Mouse (Mus musculus) neural tube, postnatal 0 days (tissue): ENCODE results near the gene B4galnt4. TPM values are rescaled to one million over a fixed set of nuclear protein-coding genes. Genes with fewer than 3 reads are reported as not detected.

ENCODE experiments used
- polyA plus RNA-seq: library from polyadenylated mRNA; unstranded; fragments of >200 nt; fragmentation: Nextera tagmentation; extraction: Ambion mirVana; gene quantifications from 2 replicates; pipeline ENCODE4 v1.2.1, GENCODE M21; 2015

Gene B4galnt4
- 38.2 and 39.6 TPM in 2 replicates for polyA plus RNA-seq

DNA sequence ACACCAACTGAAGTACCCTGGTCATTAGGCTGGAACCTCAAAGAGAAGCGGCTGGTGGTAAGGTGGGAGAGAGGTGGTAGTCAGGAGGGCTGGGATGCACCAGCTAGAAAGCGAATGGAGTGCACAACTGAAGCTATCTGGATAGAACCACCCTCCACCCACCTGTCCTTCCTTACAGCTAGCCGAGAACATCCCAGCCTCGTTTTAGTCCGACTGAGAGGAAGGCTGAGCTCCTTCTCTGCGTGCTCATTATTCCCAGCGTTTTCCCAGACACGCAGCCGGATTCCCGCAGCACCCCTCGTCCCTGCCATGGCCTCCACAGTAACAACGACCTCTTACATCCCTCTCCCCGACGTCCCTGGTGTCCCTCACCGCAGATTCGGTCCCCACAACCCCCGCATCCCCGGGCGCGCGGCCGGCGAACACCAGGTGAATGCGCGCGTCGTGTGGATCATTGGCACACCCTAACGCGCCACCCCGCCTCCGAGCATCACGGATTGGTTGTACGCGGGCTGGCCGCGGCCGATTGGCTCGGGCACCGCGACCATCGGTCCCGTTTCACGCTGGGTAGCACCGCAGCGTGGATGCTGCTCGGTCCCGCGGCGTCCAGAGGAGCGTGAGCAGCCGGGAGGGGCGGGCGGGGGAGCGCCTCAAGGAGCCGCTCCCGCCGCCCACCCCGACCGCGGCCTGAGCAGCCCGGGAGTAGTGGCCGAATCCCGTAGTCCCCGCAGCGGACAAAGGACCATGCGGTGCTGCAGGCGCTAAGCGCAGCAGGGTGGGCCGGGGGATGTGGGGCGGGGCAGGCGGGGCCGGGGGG is at the start of gene B4galnt4:
TSS of gene B4galnt4 (plus strand) at position 679 of the 817 bp plus-strand sequence.

DNA sequence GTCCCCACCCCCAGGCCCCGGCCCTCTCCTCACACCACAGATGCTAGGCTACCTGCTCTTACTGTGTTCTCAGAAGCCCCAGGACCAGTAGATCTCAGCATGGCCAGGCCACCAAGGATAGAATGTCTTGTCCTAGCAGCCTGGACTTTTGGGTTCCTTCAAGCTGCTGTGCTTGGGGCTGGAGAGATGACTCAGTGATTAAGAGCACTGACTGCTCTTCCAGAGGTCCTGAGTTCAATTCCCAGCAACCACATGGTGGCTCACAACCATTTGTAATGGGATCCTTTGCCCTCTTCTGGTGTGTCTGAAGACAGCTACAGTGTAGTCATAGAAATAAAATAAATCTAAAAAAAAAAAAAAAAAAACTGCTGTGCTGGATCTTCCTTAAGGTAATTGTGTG is 43.1 kb upstream of the B4galnt4 start, which contains the start of gene Ifitm6:
TSS of gene Ifitm6 (minus strand) at position 101 of the 400 bp plus-strand sequence.

DNA sequence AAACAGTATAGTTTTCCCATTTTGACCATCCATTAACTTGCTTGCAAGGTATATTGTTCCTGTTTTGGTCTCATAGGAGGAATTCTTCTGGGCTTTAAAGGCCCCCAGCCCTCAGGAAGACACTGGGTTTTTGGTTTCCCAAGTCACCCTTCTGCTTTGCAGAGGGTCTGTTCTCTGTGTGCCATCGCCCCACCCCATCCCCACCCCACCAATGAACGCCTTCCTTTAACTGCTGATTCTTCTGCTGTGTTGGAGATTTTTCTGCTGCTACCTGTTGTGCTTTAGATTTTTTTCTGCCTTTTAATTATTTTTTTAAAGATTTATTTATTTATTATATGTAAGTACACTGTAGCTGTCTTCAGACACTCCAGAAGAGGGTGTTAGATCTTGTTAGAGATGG is 32.1 kb upstream of the B4galnt4 start, which contains the start of gene Gm17387:
TSS of gene Gm17387 (plus strand) at position 301 of the 400 bp plus-strand sequence.

DNA sequence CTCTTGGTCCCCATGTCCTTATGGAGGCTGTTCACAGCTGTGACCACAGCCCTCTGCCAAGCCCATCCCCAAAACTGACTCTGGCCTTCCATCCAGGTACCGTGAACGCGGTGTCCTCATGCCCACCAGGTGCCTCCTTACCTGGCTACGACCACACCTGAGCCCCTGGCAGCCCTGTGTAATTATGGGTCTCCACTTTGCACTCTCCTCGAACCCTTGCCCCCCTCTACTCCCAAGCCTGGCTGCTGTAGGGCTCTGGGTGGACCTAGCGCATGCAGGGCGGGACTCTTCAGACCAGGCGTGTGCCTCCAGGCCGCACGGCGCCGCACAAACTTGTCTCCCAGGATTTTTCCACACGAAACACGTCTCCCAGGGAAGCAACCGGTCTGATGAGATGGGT is 16.9 kb downstream of the B4galnt4 start, which contains the start of gene Pkp3:
TSS of gene Pkp3 (plus strand) at position 378 of the 400 bp plus-strand sequence.

GRCm38 (mm10) chr7:141099911-141100691 is 39.2 kb downstream of the B4galnt4 start, which contains the start of gene Sigirr:
Sigirr (minus strand) TSS chr7:141100572.

GRCm38 (mm10) chr7:141117636-141118035 is 56.7 kb downstream of the B4galnt4 start, which contains the start of gene Ano9:
Ano9 (minus strand) TSS chr7:141117806.

Other genes with a start within 250 kb of the B4galnt4 start
- 22.0 and 25.1 TPM in 2 replicates for gene Zfp941, start 238.9 kb upstream of the B4galnt4 start, polyA plus RNA-seq
- gene Urah, start 226.1 kb upstream of the B4galnt4 start, polyA plus RNA-seq, result 0.46 and 1.5 TPM in 2 replicates
- gene Scgb1c1, start 215.6 kb upstream of the B4galnt4 start, polyA plus RNA-seq, result not detected in 2 replicates
- 0.22 and 0.36 TPM in 2 replicates for gene Odf3, start 213.3 kb upstream of the B4galnt4 start, polyA plus RNA-seq
- 0.34 TPM in 1 of 2 replicates, not detected in the other for gene Gm45785, start 204.8 kb upstream of the B4galnt4 start, polyA plus RNA-seq
- 78.6 and 85.7 TPM in 2 replicates for gene Ric8a, start 204.1 kb upstream of the B4galnt4 start, polyA plus RNA-seq
- gene Bet1l, start 203.5 kb upstream of the B4galnt4 start, polyA plus RNA-seq, result 60.4 and 62.6 TPM in 2 replicates
- gene Psmd13, start 179.1 kb upstream of the B4galnt4 start, polyA plus RNA-seq, result 242 and 248 TPM in 2 replicates
- 82.3 and 96.7 TPM in 2 replicates for gene Sirt3, start 178.8 kb upstream of the B4galnt4 start, polyA plus RNA-seq
- gene Cox8b, start 160.7 kb upstream of the B4galnt4 start, polyA plus RNA-seq, result 2.2 and 3.0 TPM in 2 replicates
- gene Nlrp6, start 140.2 kb upstream of the B4galnt4 start, polyA plus RNA-seq, result 1.2 TPM in 2 replicates
- 7.1 and 7.4 TPM in 2 replicates for gene Pgghg, start 119.7 kb upstream of the B4galnt4 start, polyA plus RNA-seq
- 1.3 and 2.4 TPM in 2 replicates for gene Ifitm5, start 110.8 kb upstream of the B4galnt4 start, polyA plus RNA-seq
- not detected in 2 replicates for gene Gm45717, start 105.2 kb upstream of the B4galnt4 start, polyA plus RNA-seq
- 257 and 296 TPM in 2 replicates for gene Ifitm2, start 105.1 kb upstream of the B4galnt4 start, polyA plus RNA-seq
- gene Ifitm1, start 93.9 kb upstream of the B4galnt4 start, polyA plus RNA-seq, result 43.2 and 67.3 TPM in 2 replicates
- 166 and 167 TPM in 2 replicates for gene Ifitm3, start 50.3 kb upstream of the B4galnt4 start, polyA plus RNA-seq
- 4.0 and 4.5 TPM in 2 replicates for gene Ifitm6, start 43.2 kb upstream of the B4galnt4 start, polyA plus RNA-seq
- not detected in 2 replicates for gene Gm17387, start 32.0 kb upstream of the B4galnt4 start, polyA plus RNA-seq
- 0.28 TPM in 1 of 2 replicates, not detected in the other for gene Pkp3, start 17.1 kb downstream of the B4galnt4 start, polyA plus RNA-seq
- gene Sigirr, start 39.5 kb downstream of the B4galnt4 start, polyA plus RNA-seq, result 2.2 and 3.4 TPM in 2 replicates
- gene Ano9, start 56.7 kb downstream of the B4galnt4 start, polyA plus RNA-seq, result 0.22 and 0.51 TPM in 2 replicates
- 79.0 and 88.5 TPM in 2 replicates for gene Ptdss2, start 61.3 kb downstream of the B4galnt4 start, polyA plus RNA-seq
- gene Rnh1, start 111.8 kb downstream of the B4galnt4 start, polyA plus RNA-seq, result 56.1 and 58.4 TPM in 2 replicates
- 234 and 238 TPM in 2 replicates for gene Hras, start 132.9 kb downstream of the B4galnt4 start, polyA plus RNA-seq
- 4.5 and 5.7 TPM in 2 replicates for gene Lrrc56, start 133.1 kb downstream of the B4galnt4 start, polyA plus RNA-seq
- 0.18 and 0.44 TPM in 2 replicates for gene Lmntd2, start 153.0 kb downstream of the B4galnt4 start, polyA plus RNA-seq
- 18.2 and 21.4 TPM in 2 replicates for gene Rassf7, start 154.8 kb downstream of the B4galnt4 start, polyA plus RNA-seq
- gene Phrf1, start 167.7 kb downstream of the B4galnt4 start, polyA plus RNA-seq, result 32.1 and 33.6 TPM in 2 replicates
- gene Irf7, start 205.4 kb downstream of the B4galnt4 start, polyA plus RNA-seq, result 4.4 and 5.6 TPM in 2 replicates
- 0.20 TPM in 1 of 2 replicates, not detected in the other for gene Cdhr5, start 215.7 kb downstream of the B4galnt4 start, polyA plus RNA-seq
- 6.4 and 7.7 TPM in 2 replicates for gene Sct, start 218.0 kb downstream of the B4galnt4 start, polyA plus RNA-seq
- gene Drd4, start 230.9 kb downstream of the B4galnt4 start, polyA plus RNA-seq, result 0.62 and 1.3 TPM in 2 replicates